Mouse (Mus musculus) right cerebral cortex, postnatal 4 days (tissue): ENCODE data around the gene Cyp4v3.
"Not testable (repeated sequence)": the region's sequence is repeated elsewhere in the genome, so short reads cannot be mapped to it uniquely, and the experiment has no call there.

ENCODE experiments used
- DNase-seq: peaks from one replicate; pipeline ENCODE4 v3.0.0-alpha.2; 2022

Gene Cyp4v3

DNA sequence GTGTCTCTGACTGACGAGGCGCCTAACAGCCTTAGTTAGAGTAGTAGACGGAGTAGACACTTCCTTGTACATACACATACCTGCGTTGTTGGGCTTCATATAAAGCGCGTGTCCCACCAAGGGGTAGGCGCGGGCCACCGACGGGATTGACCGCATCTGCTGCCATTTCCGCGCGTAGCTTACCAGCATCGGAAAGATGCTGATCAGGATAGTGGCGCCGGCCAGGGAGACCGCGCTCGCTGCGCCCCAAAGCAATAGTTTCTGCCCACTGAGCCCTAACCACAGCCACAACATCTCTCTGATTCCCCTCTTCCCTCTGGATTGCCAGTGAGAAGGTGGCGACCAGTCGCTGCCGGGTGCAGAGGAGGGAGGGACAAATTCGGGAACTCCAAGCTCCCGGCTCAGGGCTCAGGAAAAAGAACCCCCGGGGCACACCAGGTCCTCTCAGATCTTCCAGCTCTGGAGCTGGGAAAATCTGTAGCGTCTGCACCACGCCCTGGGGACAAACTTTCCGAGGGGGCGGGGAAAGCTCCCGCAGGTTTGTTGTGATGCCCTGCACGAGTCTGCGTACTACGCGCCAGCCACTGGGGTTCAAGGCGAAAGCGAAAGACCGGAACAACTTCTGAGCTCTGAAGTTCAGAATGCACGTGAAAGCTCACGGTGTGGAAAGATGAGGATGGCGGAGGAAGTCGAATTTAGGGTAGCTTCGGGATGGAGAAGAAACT lies at the start of gene Cyp4v3:
Gene Cyp4v3 (minus strand): TSS at position 532 of the 725 bp plus-strand sequence.
- peak; percentile 38 for DNase-seq

DNA sequence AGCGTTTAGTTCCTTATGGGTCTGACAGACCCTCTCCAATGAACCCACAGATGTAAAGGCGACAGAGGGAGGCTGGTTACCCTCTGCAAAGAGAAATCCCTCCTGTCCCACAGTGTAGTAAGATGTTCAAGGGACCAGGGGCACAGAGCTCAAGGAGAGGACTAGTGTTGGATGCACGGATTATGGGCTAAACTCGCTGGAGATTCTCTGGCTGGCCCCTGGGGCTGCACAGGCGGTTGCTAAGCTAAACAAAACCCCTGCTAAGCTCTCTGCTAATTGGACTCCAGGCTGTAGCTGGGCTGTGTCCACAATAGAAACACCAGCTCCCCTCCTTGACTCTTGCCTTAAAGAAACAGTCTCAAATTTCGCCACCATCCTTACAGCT lies 48.9 kb upstream of the Cyp4v3 start, which contains the start of gene Fam149a:
Gene Fam149a (minus strand): TSS at position 329 of the 385 bp plus-strand sequence.
- no peak for DNase-seq

DNA sequence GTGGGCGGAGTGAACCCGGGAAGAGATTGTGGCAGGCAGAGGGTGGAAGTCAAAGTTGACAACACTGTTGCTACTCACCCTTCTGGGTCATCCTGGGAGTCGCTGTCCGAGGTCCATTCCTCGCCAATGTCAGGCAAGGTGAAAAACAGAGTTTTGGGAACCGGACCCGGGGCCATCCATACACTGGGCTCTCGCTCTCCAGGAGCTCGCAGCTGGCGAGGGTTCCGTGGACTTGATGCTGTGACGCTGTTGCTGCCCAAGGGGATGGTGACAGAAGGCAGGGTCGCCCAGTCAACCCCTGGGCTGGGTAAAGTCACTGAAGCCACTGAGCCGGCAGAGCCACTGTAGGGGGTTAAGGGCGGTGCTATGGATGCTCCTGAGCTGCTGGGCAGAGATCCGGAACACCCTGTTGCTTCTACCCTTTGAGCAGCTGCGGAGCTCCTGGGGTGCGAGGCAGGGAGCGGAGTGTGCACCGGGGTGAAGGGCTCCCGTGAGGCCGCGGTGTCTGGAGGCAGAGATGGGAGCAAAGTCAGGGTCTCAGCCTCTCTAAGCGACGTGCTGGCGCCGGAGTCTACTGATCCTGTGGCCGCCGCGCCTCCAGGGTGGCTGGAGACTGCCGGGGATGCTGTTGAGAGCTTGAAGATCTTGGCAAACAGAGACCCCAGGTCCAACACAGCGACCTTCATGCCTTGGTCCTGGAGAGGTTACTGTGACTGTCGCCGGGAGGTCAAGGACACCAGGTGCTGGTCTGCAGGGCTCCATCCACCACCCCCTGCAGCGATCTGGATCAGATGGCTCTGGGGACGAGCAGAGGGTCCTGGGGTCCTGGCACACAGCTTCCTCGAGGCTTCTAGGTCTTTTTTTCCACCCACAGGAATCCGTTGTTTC lies 48.3 kb upstream of the Cyp4v3 start:
- no peak for DNase-seq

DNA sequence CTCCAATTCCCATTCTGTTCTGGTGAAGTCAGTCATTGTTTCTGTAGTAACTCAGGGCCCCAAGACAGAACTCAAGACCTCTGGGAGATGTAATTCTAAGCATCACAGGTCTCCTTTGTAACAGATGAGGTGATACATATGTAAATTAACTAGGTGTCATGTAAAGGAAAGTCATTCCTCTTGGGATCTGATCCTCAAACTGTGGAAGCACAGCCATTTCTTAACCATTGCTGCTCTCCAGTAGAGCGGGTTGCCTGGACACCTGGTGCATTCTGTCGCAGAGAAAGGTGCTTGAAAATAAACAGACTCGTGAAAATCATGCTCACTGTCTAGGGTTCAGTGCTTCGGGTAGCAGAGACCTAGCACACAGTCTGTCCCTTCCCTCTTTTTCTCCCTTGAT lies 47.6 kb upstream of the Cyp4v3 start:
- DNase-seq = no peak

DNA sequence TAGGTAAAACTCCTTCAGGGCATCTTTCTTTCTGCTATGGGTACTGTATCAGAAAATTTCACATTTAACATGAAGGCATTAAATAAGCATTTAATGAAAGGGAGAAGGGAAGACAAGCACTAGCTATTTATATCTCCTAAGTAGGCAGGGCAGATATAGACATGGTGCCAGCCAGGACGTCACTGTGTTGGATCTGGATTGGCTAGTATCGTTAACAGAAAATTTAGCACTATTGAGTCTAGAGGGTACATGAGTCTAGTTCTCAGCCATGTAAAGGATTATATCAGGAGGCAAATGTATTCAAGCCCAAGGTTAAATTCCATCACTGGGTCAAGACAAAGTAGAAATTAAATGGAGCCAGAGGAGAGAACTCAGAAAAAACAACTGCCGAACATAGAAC lies 41.1 kb upstream of the Cyp4v3 start:
- DNase-seq = no peak

DNA sequence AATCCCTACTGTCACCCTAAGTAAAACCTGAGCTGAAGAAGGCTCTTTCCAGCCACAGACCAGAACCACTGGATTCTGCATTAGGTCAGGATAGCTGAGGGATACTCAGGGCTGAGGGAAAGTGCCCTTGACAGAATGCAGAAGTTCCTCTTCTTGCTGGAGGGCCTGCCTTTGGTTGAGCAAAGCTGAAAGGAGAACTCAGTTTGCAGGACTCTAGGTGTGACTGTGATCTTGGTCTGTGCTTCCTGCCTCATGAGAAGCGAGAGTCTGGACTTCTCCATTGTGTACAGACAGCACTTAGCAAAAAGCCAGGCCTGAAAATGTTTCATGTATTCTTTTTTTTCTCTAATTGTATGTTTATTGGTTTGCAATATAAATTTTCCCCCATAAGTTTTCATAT lies 34.1 kb upstream of the Cyp4v3 start:
- DNase-seq = no peak

DNA sequence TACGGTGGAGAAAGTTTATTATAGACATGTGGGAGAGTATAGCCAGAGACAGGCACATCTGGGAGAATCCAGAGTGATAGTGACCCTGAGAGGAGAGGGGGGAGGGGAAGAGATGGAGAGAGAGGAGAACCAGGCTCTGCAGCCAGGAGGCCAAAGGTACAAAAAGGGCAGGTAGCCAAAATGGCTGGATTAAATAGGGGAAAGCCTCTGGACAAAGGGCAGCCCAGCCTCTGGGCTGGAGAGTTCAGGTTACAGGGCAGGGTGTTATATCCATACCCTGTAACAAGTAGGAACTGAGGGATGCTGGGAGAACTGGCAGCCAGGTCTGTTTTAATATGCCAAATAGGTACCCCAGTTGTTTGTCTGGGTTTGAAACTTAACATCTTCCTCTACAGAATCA lies 30.2 kb upstream of the Cyp4v3 start:
- DNase-seq = no peak

DNA sequence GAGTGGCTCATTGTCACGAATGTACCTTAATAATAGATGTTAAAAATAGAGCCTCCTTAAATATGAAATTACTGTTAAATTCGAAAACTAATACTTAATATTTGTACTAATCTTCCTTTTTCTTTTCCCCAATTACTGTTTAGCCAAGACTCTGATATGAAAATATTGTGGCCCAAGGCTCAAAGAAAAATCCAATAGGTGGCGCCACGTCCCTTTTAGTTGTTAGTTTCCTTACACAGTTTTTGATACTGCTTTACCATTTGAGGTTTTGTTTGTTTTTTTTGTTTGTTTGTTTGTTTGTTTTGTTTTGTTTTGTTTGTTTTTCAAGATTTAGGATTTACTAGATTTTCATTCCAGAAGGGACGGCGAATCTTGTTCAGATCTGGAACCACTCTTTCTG lies 29.3 kb upstream of the Cyp4v3 start:
- DNase-seq = peak; percentile 54

DNA sequence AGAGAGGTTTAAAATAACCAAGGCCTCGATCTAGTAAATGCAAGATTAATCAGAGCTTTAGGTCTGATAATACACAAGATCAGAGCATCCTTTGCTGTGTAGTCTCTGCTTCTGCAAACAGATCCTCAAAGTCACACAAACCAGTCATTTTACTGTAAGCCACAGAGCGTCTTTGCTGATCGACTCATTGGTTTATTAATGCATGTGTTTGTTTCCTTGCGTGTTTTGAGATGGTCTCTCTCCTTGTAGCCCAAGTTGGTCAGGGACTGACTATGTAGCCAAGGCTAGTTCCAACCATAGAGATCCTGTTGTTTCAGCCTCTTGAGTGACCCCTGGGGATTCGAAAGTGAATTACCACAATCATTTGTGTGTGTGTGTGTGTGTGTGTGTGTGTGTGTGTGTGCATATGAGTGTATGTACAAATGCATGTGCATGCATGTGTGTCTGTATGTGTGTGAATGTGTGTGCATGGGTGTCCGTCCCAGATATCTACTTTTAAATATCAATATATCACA lies 26.1 kb upstream of the Cyp4v3 start:
- DNase-seq = no peak

DNA sequence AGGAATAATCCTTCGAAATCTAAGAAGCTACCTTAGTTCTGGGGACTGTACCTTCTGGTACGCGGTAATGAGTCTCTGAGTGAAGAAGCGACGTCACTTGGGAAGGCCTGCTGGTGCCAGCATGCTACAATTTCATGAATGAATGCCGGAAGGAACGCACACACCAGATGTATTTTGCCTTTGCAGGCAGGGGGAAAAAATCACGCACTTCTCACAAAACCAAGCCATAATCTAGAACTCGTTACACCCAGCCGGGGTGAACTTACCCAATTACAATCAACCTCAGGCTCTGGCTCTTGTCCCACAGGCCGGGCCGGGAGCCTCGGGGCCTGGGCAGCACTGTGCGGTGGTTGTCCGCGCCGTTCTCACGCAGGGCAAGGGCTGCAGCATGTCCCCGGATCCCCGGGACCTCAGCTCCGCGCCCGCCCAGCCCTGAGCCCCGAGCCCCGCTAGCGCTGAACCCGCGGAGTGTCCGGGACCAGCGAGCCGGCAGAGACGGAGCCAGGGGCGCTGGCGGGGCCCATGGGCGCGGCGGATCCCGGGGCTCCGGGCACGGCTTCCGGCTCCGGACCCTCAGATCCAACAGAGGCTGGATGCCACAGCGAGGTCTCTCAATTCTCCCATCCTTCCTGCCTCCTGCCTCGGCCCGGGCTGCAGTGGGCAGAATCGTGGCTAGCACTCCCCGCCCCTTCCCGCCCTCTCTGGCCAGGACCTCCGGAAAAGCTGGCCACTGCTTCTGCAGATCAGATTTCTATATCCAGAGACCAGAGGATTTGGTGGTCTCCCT lies 25.3 kb upstream of the Cyp4v3 start:
- DNase-seq = peak; percentile 53

DNA sequence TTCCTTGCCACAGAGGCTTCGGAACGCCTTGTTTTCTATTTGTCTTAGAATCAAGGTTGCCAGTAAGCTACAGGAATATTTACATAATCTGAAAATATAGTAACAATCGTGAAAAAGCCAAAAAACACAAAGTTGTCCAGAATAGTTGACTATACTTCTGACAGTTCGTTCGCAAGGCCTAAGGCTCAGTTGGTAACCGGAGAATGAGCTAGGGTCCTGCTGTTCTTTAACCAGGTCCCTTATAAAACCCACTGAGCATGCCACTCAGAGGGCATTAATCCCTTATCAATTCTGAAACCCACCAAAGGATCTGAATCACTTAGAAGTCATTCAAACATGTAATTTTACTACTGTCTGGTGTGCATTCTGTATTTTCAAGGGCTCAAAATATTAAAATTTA lies 22.8 kb upstream of the Cyp4v3 start:
- DNase-seq = no peak

DNA sequence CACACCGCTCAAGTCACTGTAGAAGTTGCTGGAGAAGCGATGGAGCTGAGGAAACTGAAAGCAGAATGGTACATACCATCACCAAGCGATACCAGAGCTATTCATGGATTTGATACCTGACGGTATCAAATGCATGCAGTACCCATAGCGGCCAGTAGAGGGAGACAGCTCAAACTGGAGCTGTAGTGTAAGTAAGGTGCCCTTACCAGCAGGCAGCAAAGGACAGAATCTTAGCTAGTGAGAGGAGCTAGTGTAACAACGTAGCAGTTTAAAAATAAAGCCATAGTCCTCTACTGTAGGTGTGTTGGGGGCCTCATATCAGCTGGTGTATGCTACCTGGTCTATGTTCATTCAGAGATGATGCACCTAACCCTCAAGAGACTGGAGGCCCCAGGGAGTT lies 12.0 kb upstream of the Cyp4v3 start:
- DNase-seq = peak; percentile 57

DNA sequence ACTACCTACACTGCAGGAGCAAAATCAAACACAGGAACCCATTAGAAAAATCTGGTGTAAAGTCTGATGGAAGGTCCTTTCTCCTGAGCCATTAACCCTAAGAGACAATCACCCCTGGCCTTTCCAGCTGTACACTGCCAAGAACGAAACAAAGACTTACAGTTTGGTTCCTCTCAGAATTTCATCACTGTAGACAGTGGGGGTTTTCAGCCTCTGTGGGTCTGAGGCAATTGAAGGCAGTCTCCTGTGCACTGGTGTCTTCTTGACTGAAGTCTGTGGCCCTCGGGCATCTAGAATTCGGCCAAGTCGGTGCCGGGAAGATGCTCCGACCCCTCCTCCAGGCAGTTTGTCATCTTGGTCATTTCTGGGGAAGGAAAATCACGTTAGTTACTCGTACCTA lies 11.3 kb upstream of the Cyp4v3 start:
- no peak for DNase-seq

DNA sequence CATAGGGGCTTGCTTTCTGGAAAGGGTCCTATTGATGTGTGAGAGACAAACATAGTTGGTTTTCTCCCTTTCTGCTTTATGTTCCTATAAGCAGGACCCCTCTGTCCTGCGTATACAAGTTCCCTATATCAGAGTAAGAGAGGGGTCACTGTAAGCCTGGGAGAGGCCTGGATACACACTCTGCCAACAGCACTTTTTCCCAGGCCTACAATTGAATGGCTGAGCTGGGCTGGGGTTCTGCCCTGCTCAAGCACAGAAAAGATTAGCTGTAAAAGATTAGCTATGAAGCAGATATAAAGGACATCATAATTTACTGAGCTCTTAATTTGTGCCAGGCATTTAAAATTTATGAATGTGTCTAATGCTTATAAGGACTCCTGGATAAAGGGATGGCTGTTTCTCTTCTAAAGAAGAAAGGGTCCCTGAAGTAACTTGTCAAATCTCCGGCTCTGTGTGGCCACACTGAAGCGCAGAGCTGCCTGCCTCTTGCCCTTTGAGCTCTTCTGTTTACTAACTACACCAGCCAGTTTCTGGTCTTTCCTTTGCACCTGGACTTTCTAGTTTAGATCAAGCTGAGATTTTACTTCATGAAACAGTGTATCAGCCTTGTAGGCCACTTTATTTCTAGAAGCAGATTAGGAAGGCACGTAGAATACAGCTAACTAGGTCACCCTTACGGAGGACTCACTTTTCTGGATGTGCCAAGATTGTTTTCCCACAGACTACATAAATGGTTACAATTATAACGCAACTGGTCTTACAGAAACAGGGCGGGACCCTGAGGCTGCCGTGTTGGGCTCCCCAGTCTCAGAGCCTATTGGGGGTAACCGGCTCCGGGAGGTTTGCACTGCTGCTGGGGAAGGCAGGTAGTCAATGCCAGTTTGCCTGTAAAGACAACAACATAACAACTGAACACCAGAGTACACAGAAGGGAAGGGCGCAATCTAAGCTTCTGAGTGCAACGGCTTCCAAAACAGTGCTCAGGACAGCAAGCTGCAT lies 8.9 kb upstream of the Cyp4v3 start:
- DNase-seq = no peak

DNA sequence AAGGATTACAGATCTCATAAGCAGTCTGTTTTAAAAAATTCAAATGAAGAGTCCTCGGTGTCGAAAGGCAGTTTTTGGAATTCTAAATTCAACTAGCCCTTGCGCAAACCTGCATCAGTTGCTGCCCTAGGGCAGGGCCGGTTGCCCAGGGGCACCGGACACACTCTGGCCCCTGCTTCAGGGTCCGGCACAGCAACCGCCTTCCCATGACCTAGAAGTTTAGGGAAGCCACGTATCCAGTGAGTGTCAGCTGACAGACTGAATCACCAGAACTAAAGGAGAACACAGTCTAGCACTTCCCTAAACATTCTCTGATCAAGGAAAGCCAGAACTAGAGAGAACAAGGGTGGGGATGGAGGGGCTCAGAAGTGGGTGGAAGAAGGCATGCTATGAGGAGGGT lies 477 bp upstream of the Cyp4v3 start:
- DNase-seq = no peak

DNA sequence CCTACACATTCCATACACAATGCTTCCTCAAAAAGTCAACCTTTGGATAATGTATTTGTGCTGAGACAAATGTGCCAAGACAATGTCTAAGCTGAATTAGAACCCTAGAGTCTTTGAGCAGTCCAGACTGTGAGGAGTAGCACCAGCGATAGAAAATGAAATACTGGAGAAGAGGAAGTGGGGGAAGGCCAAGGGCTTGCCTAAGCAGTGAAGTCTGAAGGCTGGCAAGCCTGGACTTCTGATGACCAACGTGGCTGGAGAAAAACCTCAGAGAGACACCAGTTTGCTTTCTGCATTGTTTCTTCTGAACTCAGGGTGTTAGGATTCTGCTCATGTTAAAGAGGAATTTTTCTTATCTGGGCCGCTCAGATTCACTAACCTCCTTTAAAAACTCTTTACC lies 2.2 kb downstream of the Cyp4v3 start:
- no peak for DNase-seq

DNA sequence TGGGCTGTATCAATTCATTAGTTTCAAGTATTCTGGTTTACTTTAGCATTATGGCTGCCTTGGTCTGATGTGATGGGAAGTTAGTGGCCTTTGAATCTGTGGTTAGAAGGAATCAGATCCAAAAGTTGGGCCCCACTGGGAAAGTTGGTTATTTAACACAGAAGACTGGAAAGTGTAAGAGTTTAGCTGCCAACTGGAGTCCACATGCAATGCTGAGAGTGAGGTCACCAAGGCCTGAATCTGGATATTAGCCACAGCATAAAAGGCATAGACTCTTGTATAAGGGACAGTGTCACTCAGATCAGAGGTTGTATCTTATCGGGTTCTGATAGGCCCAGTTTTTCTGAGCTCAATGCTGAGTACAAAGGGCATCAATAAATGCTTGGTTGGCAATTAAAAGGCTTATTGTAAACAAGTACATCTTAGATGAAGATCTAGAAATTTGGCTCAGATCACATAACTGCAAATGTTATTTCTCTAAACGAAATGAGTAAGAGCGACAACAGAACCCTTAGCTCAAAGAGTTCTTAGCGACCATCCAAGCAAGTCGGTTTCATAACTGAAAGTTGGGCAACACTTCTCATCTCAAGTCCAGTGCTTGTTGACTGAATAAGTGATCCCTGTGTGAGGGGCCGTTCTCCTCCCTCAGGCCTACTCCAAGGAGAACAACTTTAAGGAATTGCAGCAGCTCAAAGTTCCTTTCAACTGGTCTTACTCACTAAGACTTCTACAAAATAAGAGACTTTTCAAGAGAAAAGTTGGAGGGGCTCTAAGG lies 3.6 kb downstream of the Cyp4v3 start:
- DNase-seq = no peak

DNA sequence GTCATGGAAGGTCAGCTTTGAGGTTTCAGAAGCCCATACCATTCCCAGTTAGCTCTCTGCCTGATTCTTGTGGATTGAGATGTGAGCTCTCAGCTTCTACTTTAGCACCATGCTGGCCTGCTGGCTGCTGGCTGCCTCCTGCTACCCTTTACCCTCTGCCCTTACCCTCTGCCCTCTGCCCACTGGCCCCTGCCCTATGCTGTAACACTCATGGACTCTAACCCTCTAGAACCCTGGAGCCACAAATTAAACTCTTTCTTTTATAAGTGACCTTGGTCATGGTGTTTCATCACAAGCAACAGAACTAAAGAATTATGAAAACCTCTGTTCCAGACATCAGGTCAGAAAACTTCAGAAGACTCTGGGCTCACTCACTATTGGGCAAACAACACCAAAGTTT lies 5.9 kb downstream of the Cyp4v3 start:
- not testable (repeated sequence) for DNase-seq

DNA sequence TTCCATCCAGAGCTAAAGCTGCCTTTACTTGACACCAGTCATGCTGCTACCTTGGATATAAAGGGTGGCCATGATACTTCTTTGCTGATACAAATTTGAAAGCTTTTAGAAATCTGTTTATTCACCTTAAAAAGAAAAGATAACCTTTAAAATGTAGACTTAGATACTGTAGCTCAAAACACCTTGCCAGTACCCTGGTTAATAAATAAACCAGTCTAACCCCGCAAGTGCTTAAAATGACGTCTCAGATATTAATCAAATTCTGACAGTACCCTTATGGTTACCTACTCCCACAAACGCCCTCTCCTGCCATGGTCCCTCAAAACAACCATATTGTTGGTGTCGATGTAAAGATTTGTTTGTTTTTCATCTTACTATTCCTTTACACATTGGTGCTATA lies 8.9 kb downstream of the Cyp4v3 start:
- no peak for DNase-seq

DNA sequence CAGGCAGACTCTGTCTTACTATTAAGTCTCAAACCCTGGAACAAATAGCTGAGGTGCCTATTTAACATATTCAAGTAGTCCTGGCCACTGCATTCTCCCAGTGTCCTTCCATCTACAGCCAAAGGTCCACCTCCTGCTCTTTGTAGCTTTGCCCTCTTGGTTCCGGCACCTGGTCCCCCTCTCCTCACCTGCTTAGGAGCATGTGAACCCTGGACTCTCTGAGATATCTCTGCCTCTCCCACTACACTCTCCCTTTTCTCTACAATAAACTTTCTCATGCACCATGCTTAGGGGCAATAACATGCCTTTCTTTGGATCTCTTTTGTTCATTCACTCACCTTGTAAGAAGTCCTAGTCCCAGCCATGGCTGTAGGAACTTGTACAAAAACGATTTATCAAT lies 11.7 kb downstream of the Cyp4v3 start:
- DNase-seq = no peak

DNA sequence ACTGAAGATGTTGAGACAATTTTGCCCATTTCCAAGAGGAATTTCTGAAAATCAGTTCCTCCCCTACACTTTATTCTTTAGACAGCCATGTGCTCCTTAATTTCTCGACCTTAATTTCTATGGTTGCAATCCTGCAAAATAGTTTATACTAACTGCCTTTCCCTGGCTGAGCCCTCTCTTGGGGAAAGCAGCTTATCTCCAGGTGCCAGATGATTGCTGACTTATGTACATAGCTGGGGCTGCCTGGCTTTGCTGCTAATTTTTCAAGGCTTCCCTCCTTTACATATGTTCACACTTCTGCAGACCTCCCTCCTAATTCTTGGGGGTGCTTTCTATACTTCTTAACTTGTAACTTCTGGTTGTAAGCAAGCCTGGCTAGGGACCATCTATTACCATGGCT lies 12.1 kb downstream of the Cyp4v3 start:
- no peak for DNase-seq
